Mouse (Mus musculus) megakaryocyte, adult 5-6 weeks (primary cell): ENCODE measurements at regions not wholly inside any gene's neighbourhood (a gene's known extent, or its start where the extent isn't known, plus 50 kb on each side); places are given as distances from the start of the nearest gene placed in this dataset.

ENCODE experiments used
- ATAC-seq: 2 replicates; pipeline ENCODE4 v1.8.0; 2016; ENCODE audit warnings: mild to moderate bottlenecking, inconsistent platforms; ENCODE audit not compliant: poor library complexity, severe bottlenecking

DNA sequence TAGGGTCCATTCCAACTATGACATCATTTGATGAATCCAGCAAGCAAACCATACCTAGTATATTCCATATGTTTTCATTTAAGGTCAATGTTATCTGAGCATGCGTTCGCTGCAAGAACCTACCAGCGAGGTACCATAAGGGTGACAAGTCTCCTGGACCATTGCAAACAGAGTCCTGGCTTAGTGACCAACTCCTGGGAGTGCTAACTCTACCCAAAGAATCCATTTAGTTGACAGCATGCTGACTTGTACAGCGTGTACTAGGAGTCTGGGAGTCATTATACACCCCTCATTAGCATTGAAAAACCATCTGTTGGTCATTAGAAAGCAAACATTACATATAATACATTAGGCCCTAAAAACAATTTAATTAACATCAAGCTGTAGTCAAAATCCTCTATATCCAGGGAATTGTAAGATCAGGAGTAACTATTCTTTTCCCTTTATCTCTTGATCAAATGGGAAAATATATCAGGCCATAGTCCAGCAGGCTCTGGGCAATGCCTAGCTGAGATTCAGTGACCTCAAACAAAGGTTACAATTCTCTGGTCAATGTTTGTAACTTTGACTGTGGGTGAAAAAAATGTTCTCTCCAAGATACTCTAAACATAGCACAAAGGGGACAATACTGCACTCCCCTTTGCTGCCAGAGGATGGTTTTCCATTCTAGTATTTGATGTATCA lies 255.9 kb upstream of the Ldb2 start:
- ATAC-seq = no peak

DNA sequence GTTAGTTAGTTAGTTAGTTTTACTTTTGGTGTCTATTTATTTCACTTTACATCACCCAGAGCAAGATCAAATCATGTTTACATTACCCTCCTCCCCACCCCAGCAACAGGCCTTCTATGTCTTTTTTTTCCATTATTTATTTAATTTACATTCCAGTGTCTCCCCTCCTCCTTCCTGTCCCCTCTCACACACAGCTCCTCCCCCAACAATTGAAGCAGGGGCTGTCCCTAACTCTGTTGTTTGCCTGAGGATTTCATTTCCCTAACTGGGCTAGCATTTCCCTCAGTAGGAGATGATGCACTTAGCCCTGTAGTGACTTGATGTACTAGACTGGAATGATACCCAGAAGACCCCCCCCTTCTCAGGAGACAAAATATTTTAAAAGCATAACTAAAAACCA lies 249.9 kb upstream of the Ldb2 start:
- ATAC-seq = no peak

DNA sequence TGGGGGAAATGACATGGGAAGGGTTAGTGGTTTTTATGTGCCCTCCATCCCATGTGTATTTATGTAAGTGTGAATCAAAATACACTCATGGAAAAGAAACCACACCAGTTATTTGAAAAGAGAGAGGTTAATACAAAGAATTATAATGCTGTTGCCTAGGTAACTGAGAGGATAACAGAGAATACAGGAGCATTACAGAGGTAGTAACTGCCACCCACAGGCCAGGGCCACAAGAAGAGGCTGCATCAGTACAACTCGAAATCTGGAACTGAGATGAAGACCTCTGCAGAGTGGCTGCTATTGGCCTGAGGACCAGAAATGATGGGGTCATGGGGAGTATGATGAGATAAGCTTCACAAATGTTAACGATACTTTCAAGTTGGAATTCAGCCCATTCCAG lies 243.4 kb upstream of the Ldb2 start:
- no peak for ATAC-seq

DNA sequence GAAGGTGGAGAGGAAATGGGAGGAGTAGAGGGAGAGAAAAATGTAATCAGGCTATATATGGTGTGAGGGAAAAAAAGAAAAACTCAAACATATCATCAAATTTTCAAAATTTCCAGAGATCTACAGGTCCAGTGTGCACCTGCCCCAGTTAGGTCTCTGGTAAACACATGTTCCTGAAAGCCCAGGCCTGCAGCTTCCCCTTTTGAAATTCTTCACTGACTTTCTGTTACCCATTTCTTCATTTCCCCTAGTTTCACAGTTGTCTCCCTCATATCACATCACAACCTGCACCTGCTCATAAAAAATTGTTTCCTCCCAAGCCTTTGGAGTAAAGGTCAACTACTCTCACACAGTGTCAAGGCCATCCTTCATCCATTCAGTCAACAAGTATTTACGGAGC lies 236.9 kb upstream of the Ldb2 start:
- peak; percentile 76 for ATAC-seq

DNA sequence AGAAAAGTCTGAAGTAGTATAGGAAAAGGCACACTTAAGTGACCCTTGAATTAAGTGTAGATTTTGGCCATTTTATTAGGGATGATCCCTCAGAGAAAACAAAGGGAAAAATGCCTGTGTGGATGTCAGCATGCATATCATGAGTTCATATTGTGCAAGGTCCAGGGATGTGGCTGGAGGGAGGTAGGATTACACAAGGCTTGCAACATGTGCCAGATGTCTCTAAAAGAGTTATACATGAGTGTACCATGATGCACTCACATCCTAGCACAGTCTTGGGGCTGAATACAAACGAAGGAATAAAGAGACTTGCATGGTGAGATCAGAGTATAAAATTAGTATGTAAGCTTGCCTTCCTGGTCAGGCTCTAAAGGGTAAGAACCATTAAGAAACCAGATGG lies 233.7 kb upstream of the Ldb2 start:
- ATAC-seq = peak; percentile 34; the same call in 1 of the 2 replicates

DNA sequence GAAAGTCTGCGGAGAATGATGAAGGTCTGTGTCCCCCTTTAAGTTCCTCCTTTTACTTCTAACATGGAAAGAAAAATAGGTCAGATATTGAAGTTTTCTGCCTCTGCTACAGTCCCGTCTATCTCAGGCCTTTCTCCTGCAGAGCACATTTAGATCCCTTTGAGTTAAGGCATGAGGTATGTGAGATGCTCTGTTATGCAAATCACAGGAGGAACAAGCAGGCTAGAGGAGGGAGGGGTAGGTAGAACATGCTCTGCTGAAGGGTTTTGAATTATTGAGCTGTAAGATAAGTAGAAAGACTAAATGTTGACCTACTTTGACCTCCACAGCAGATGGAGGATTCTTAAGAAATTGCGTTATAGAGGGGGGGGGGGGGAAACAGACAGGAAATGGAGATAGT lies 228.4 kb upstream of the Ldb2 start:
- no peak for ATAC-seq

DNA sequence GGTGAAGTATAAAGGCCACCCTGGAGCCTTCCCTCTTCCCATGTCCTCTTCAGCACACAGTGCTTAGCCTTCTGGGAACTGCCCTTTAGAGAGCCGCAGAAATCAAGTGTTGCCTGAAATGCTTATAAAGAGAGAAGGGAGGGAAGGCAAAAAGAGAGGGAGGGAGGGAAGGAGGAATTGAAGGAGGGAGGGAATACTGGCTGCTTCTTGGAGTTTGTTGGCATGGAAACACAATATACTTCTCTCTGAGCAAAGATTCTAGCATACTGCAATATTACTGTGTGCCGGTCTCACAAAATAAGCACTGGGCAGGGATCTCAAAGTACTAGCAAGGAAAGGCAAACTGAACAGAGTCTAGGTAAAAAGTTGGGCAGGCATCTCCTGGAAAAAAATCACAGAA lies 225.9 kb upstream of the Ldb2 start:
- no peak for ATAC-seq

DNA sequence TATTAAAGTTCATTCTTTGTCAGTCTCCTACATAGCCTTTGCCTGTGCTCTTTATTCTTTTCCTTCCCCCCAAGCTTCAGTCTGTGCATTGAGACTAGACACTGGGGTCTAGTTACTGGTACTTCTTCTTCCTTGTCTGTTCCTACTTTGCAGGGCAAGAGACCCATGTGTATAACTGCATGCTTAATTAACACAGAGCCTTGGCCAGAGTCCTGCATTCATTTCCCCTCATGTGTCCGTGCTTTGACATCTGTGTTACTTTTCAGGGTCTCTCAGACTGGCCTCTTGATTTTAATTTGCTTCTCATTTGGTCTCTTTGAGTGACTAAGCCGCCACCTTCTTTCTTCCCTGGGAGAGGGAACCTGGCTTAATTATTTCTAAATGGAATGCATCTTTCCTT lies 208.4 kb upstream of the Ldb2 start:
- ATAC-seq = no peak

DNA sequence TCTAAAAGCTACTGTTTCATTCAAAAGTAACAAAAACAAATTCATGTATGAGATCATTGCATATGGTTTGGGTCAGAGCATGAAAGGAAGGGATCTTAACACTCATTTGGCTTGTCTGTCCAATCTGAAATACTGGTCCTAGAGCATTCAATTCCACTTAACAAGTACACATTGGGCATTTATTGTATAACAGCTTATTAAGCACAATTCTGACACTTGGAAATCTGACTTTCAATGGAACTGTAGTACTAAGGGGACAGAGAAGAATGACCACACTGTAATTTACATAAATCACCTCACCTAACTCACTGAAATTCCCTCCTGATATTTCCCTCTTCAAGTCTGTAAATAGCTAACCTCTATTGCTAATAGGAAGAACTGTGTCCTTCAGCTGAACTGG lies 201.5 kb upstream of the Ldb2 start:
- no peak for ATAC-seq

DNA sequence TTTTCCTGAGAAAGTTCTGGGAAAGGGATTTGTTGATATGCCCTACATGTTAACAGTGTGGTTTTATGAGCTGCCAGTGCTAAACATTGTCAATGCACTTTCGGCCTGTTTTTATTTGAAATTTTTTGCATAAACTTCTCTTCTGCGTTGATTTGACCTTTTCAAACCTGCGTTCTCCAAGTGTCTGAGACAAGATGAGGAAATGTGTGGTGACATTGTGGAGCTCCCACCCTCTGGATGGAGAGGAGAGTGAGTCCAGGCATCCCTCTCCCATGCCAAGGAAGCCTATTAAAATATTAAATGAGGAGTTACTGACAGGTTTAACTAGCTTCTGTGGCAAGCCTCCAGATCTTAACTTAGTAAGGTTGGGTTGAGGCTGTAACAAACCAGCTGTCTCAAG lies 199.6 kb upstream of the Ldb2 start:
- no peak for ATAC-seq

DNA sequence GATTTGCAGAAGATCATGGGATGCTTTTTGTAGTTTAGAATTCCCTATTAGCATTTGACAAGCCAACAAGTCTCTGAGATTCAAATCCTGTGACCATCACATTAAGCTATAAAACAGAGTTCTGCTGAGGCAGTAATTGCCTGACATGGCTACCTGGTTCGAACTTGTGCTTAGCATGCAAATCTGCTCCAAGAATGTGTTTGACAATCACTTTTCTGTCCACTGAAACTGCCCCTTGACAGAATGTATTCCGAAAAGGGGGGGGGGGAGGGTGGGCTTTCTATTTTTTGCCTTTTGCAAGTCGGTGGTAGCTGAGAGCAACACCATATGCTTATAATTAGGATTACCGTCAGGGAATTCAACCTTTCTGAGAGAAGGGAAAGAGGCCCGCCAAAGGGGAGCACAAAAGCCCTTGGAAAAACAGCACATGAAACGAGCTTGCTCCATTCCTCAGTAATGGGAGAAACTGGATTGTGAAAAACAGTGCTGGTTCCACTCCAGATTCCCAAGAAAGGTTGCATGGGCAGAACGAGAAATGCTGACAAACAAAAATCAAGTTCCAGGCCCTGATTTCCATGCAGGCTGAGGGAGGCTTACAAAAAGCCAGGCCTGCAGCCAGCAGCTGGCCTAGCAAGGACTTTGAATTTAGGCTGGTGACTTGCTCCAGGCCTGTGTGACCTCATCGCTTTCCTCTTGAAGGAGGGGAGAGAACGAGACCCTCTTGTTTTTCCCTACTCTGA lies 176.1 kb upstream of the Ldb2 start:
- no peak for ATAC-seq

DNA sequence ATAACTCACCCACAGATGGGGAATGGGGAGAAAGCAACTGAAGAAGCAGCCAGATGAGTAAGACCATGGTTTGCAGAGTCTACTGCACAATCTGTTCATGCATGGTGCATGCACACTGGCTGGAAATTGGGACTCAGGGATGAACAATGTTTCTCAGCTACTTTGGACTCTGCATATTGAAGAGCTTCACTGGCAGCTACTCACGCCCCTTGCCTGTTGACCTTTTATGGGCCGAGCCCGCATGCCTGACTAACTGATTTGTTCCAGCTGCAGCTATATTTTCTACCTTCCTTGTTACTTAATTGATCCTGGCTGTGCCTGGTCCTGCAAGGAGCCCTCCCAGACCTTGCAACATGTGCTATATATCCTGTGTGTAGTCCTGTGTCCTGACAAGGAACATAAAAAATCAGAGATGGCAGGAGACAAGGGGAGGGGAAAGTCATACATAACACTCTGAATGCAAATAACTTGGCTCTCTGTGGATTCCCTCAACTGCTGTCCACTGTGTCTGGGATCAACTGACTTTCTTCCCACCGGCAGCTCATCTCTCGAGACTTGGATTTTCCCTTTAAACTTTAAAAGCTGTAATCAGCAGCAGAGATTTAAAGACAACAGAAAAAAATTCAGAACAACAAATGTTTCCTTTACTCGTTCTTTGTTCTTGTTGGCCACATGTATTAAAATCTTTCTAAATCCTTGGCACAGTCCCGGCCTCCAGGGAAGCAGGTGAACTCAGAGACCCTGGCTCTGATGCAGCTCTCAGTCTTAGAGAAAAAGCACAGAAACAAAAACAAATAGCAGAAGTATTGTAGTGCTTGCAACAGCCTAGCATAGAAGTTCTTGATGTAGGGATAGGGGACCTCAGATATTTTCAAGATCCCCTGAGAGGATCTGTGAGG lies 143.8 kb upstream of the Ldb2 start:
- no peak for ATAC-seq

DNA sequence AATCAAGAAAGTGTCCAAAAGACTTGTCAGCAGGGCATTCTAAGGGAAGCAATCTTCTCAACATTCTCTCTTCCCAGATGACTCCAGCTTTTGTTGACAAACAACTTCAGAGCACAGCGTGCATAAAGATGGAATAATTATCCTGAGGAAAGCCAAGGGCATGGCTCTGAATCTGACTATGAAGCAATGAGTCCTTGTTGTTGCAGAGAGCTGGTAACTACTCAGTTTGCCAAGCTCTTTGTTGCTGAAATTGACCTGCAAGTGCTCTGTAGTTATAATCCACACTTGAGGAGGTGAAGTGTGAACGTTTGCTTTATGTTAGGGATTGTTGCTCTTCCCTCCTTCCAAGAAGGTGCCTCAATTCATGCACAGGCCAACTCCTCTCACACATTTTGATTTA lies 143.1 kb upstream of the Ldb2 start:
- no peak for ATAC-seq

DNA sequence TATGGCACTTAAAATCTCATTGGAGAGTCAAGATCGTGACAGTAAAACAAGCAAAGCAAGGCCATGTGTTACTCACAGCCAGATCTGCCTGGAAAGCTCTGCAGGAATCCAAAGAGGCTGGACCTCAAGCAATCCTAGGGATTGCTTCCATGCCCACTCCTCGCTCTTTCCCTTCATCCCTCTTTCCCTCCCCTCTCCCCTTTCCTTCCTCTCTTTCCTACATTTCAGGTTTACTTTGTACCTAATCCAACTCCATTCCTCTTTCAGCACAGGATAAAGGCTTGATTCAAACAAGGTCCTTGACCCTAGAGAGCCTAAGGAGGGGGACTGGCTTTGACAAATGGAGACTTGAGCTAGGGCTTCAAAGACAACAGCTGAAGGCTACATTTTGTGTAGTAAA lies 126.0 kb upstream of the Ldb2 start:
- no peak for ATAC-seq

DNA sequence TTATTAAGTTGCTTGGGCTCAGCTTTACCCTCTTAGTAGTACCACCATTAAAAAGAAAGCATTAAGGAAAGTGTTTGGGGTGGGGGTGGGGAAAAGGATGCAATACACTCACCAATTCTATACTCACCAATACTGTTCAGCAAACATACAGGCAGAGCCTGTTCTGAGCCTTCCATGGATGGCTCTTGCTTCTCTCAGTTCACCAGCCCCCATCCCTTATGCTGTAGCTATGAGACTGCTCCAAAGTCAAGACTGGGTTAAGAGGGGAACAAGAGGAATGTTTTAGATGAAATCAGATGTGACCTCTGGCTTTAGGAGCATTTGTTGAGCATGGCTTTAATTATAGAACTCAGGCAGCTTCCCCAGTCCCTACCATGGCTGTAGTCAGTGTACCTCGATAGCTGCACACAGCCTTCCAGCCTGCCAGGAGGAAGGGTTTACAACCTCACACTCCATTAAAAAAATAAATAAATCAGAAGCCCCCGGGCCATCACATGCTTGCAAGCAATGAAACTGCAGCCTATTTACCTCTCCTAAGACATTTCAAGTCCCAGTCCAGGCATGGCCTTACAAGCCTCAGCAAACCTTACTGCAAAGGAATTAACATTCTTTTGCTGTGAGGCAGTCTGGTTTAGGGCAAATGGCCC lies 122.8 kb upstream of the Ldb2 start:
- no peak for ATAC-seq

DNA sequence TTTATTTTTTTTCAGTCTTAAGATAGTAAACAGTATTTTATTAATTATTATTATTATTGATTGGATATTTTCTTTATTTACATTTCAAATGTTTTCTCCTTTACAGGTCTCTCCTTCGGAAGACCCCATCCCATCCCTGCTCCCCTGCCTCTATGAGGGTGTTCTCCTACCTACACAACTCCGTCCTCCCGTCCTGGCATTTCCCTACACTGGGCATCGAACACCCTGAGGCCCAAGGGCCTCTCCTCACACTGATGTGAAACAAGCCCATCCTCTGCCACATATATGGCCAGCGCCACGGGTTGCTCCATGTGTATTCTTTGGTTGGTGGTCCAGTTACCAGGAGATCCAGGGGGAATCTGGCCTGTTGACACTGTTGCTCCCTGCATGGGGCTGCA lies 118.3 kb upstream of the Ldb2 start:
- ATAC-seq = no peak

DNA sequence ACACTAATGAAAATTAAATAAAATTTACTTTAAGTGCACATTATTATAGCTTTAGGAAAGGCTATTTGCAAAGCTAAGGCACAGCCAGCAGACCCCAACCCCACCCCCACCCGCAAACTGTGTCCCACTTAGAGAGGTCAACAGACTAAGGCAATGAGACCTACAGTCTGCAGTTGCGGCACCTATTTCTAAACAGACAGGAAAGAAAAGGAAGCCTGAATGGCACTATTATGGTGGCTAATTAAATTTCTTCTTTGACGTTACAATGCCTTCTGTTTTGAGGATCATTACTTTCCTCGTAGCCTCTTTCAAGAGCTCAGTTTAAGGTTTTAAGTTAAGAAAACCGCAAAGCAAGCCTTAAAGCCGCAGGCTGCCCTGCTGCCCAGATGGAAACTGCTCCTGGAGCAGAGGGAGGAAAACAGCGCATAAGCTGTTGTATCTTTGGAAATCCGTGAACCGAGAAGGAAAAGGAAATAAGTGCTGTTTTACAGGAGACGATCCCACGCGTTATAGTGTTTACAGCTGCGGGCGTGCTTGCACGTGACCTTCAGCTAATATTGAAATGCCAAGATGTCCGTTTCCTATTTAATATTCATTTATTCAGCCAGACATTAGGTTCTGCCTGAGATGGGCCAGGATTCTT lies 117.8 kb upstream of the Ldb2 start:
- no peak for ATAC-seq

DNA sequence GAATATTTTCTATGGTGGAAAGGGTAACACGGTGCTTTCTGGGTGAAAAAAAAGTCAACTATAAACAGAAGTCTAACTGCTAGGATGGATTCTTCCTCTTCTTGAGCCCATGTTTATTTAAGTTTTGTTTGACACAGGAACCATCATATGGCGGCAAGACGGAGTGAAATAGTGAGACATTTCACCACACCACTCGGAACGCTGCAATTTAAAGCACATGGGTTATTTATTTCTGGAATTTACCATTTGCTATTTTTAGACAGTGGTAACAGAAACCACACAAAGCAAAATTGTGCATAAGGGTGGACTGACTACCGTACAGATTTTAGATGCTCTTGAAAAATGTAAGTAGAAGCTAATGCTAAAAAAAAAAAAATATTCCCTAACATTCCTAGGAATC lies 103.1 kb upstream of the Ldb2 start:
- ATAC-seq = no peak

DNA sequence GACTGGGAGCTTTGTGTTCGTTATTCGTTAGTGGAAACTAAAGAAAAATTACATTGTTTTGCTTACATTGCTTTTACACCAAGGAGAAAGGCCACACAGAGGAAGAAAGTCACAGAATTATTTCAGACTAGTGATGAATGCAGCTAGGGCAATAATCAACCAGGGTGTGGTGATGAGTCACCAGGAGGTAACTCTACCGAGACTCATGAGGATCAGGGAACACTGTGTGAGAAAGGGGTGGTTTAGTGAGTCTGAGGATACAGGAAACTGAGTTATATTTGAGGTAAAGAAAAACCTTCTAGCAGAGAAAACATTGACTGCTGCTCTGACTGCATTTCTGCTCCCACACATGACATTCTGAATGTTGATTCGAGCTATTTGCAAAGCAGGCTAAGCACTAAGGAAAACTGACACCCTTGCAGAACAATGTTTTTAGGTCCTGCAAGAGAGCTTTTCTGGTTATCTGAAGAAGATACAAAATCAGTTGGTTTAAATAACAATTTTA lies 87.1 kb upstream of the Ldb2 start:
- ATAC-seq = no peak

DNA sequence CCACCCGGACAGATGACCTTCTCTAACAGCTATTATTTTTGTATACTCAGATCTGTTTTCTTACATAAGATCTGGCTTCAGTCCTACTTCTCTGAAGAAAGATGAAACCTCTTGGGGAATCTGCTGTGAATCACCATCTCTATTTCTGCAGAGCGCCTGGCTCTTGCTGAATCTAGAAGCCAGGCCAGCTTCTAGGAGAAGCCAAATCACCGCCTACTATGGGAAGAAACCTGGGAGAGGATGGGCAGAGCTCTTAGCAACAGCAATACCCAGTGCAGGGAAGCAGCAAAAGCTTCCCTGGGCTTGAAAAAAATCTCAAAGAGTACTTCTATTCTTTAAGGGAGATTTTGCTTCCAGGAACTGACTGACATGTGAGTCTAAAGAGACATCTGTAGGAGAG lies 77.5 kb upstream of the Ldb2 start:
- no peak for ATAC-seq

DNA sequence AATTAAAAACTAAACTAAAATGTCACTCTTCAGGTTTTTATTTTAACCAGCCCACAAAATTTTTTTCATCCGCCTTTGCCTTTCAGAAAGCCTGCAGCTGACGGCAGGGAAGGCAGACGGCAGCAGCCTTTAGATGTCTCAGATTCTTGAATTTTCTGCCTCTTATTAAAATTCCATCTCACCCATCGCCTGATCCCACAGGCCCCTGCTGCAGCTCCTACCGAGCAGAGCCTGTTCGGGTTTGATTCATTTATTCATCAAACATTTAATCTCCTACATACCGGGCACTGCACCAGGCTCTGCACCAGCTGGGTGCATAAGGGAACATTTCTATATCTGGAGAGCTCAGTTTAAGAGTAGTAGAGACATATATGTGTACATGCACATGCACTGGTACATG lies 72.8 kb upstream of the Ldb2 start:
- no peak for ATAC-seq
